Mouse (Mus musculus) embryonic fibroblast, embryonic 13.5 days (primary cell): ENCODE results near the gene Faf2.

ENCODE experiments used
- CTCF ChIP-seq: IDR thresholded peaks from 2 replicates; pipeline ENCODE4 v1.5.1; 2011; ENCODE audit warnings: mild to moderate bottlenecking, control low read depth, low read length, moderate library complexity, borderline replicate concordance; ENCODE audit not compliant: insufficient read depth
- POLR2A ChIP-seq: IDR thresholded peaks from 2 replicates; pipeline ENCODE4 v1.6.1; 2011; ENCODE audit warnings: low read depth, mild to moderate bottlenecking, control low read depth, low read length, moderate library complexity

GRCm38 (mm10) chr13:54602639-54603111, 18.9 kb upstream of the Faf2 start:
- no peak for TF ChIP-seq POLR2A
- TF ChIP-seq CTCF = no peak
